Mouse (Mus musculus) gonadal fat pad, adult 2 months (tissue): ENCODE results near the gene Fbxo11. TPM values are rescaled to one million over a fixed set of nuclear protein-coding genes. Genes with fewer than 3 reads are reported as not detected.

ENCODE experiments used
- DNase-seq: peaks from one replicate; pipeline ENCODE4 v3.0.0-alpha.2; 2012; ENCODE audit warnings: low read depth
- polyA plus RNA-seq: library from polyadenylated mRNA; depleted of rRNA; stranded (reverse); fragments of >200 nt; gene quantifications from 2 replicates; pipeline ENCODE4 v1.2.3, GENCODE M21; 2012; rRNA removed

The Fbxo11 gene
- 16.2 and 24.4 TPM in 2 replicates for polyA plus RNA-seq

DNA sequence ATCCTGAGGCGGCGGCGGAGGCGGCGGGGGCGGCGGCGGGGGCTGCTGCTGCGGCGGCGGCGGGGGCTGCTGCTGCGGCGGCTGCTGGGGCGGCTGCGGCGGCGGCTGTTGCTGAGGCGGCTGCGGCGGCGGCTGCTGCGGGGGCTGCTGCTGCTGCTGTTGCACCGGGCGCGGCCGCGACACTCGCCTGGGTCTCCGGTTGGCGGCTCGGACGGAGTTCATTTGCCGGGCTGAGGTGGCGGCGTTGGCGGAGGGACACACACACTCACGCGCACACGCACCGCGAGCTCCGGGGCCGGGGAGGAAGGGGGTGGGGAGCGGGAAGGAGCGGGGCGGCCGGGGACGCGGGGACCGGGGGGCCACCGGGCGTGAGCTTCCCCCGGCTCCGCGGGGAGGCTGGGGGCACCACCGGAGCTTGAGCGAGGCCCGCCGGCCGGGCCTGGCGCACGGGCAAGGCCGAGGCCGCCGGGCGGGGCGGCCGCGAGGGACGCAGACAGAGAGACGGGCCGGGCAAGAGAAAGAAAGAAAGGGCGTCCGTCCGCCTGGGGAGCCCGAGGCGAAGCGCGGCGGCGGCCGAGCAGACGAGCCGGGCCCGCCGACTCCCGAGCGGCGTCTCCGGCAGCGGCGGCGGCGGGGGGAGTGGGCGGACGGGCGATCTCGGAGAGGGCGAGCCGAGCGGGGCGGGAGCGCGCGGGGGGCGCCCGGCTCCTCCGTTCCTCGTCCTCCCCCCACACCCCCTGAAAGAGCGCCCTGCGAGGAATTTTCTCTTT, at the start of gene Fbxo11:
TSS of gene Fbxo11 (minus strand) at position 261 of the 770 bp plus-strand sequence.
- no peak for DNase-seq

DNA sequence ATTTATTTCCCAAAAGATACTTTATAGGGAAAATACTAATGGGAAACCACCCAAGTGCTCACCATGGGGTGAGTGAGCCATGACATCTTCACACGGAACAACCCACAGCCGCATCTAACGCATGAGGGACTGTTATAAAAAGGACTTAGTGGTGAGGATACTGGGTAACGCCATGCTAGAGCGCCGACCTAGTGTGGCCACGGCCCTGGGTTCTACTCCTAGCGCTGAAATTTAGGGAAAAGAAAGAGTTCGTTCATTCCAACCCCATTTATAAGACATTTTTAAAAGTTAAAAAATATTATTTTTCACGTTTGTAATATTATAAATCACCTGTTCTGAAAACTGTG, 48.8 kb upstream of the Fbxo11 start:
- no peak for DNase-seq

DNA sequence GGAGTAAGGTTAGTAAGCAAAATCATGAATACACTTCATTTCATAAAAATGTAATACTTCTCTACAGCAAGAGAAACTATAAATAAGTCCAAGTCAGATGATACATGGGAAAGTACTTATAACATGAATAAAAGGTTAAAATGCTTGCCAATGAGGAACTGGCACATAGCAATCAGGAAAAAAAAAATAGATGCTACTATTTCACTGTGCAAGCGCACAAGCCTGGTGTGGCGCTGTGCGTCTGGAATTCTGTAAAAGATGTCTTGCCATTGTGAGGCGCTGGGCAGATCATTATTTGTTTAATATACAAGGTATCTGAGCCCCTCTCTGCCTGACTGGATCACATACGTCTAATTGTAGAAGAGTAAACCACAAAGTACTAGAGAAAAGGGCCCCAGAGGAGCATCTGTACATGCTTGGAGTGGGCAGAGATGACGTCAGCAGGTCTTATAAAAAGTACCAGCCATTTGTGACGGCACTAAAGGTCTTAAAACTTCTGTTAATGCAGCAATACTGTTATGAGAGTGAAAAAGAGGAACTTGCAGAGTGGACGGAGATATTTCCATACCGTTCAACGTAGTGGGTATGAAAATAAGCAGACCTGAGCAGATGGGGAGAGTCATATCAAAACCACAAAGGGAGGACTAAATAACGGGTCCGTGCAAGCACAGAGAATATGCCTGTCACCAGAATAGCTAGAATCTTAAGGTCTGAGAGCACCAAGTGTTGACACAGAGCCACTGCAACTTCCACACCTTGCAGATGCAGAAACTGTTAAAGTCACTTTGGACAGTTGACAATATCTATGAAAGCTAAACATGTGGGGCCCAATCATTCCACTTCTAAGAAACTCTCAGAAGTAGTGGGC, 48.2 kb upstream of the Fbxo11 start:
- no peak for DNase-seq

DNA sequence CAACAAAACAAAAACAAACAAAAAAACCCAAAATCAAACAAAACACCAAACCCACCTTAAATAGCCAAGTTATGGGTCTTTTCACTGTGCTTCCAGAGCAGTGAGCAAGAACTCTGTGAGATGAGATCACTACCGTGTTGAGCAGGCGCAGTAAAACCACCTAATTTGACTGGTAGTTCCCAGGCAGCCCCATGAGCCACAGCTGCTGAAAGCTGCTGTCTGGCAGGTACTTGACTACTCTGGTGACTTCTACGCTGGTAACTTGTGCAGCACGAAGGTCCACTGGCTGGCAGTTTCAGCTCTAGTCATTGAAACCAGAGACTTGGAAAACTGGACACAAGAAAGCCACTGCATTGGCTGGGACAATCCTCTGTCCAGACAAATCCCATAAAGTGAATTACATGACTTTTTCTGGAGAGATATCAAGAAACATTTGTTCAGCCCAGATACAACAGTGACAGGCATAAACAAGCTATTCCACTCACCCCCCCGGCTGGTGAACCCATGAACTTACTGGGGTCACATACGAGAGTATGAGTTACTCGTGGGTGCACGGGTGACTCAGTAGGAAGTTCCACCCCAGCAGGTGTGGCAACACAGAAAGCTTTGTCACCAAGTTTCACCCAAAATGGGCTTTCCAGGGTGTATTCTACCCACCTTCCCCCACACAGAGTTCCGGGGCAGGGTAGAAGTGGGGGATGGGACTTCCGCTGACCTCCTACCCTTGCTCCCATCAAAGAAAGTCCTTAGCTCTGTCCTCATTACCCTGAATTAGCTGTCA, 47.0 kb upstream of the Fbxo11 start:
- no peak for DNase-seq

DNA sequence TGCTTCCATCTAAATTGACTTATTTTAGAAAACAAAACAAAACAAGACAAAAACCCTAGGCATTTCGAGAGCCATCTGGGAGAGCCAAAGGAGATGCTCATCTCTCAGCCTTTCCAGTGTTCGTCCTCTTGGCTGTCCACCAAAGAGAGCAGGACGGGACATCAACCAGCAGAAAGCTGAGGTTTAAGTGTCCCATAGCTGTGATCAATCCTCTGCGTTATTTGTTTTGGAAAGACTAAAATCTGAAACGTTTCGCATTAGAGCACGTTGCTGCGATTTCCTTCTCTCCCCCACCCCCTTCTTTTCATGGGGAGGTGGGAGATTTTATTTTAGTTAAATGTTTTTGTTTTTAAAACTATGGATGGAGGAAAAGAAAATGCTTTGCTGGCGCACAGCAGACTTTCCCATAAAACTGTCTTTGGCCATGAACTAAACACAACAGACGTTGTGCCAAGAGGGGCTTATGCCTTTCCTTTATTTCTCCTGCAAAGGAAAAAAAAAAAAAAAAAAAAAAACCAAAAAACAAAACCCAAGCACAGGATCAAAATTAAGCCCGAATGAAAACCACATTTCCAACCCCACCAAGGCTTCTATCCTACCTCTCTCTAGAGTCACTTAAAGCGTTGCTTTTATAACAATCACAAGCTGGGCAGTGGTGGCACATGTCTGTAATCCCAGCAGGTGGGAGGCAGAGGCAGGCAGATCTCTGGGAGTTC, 46.1 kb upstream of the Fbxo11 start:
- DNase-seq, result no peak

DNA sequence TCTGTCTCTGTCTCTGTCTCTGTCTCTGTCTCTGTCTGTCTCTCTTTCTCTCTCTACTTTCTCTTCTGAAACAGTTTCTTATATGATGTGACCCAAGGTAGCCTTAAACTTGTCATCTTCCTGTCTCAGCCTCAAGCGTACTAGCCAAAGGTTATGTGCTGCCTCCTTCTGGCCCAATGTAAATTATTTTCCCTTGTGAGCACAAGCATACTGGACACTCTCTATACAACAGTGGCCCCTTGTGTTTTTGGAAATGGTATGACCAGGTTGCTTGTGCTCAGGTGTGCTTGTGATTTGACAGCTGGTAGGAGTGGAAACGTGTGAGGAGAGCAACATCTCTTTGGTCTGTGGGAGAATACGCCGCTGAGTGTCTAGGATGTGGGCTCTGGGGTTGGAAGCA, 42.6 kb upstream of the Fbxo11 start:
- no peak for DNase-seq

DNA sequence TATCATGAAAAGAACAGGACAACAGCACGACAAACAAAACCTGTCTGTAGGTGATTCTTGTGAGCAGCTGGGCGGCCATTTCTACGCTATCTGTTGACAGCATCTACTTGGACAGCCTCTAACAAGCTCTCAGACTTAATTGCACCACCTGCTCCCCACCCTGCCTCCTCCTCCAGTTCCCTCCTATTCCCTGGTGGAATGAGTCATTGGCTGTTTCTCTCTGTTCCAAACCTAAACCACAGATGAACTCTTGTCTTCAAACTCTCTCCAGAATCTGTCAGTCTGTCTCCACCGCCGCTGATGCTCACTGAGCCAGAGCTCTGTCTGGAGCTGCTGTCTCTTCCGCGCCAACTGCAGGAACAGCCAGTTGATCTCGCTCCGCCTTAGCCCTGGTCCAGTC, 41.3 kb upstream of the Fbxo11 start:
- no peak for DNase-seq

DNA sequence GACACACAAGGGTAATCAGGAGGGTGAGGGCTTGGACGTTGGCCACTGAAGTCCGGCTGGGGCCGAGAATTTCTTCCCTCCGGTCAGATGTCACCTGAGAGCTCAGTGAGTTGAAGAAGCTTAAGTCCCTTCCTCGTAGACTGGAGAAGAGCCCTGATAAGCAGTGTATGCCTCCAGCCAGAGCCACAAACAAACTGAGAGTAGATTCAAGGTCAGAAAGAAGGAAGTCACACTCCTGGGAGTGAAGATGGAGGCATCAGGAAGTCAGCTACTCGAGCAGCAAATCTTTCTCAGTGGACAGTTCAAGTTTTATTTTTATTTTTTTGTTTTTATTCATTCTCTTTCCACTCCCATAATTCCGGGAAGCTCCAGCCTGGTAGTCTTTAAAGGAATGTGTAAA, 37.5 kb upstream of the Fbxo11 start:
- no peak for DNase-seq

DNA sequence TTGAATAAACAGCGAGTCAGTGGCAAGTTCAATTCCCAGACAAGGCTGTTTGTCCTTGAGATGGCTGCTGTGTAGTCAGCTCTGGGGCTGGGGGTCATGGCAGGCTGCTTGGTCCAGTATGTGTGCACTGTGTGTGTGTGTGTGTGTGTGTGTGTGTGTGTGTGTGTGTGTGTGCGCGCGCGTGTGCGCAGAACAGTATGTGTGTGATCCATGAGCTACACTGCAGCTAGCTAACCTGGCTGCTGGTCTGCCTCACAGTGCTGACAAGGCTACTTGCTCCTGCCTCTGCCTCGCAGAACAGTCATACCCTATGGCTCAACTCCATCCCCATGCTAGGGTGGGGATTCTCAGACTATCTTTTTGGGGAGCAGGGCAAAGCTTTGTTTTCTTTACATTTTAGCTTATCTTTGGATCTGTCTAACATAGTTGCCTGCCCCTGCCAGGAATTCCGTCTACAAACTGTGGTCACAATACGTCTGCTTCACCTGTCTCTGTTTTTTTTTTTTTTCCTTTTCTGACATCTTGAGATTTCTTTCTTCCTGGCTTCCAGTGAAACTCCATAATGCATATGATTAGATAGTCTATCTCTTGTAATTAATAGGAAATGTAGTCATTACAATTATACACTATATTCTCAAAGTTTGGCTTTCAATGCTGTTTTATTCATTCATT, 33.2 kb upstream of the Fbxo11 start:
- no peak for DNase-seq

DNA sequence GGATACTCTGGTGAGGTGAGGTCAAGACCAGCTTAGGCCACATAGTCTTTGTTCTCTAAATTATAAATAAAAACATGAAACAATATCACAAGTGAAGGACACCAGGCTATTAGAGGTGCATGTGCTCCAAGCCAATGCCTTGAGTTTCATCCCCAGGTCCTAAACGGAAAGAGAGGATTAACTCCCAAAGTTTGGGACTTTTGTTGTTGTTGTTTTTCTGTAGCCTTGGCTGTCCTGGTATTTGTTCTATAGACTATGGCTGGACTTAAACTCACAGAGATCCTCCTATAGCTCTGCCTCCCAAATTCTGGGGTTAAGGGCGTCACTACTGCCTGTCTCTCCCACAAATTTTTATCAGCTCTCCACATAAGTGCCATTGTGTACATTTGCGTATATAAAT, 32.5 kb upstream of the Fbxo11 start:
- DNase-seq, result no peak

DNA sequence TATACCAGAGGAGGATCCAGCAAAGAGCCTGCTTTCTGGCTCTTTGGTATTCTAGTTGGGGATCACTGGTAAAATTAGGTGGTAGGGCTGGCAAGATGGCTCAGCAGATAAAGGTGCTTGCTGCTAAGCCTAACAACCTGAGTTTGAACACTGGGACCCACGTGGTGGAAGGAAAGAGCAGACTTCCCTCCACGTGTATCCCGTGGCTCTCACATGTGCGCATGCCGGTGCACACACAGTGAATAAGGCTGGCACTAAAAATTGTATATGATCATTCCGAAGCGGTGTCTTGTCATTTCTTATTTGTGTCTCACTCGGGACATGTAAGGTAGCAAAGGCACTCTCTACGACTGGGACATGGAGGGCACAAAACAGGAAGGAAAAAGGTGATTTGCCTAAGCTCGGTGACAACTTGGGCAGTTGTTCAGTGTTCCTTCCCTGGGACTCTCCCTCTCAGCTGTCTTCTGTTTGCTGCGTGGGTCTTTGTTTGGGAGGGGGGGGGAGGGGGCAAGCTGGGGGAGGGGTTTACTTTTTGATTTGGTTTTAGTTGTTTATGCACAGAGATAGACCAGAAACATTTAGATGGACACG, 31.8 kb upstream of the Fbxo11 start:
- no peak for DNase-seq

DNA sequence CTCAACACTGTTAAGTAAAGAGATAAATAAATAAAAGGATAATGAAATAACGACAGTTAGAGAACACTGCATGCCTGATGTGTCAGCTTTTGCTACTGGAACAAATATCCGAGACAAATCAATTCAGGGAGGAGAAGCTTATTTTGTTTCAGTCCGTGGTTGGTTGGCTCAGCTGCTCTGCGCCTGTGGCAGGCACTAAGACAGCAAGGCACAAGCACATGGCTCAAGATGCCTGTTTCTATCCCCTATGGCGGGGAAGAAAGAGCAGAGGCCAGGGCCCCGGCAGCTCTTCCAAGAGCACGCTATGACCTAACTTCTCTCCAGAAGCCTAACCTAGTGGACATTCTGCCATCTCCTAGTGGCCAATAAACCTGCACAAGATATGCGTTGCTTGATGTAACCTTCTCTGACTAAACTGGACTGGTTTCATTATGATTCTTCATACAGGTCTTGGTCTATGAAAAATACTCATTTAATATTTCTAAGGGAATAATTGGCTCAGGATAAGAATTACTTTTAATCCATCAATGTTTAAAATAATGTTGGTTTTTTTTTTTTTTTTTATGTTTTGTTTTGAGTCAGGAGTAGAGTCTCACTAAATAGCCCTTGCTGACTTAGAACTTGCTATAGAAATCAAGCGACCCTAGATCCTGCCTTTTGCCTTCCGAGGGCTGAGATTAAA, 30.6 kb upstream of the Fbxo11 start:
- DNase-seq, result no peak

DNA sequence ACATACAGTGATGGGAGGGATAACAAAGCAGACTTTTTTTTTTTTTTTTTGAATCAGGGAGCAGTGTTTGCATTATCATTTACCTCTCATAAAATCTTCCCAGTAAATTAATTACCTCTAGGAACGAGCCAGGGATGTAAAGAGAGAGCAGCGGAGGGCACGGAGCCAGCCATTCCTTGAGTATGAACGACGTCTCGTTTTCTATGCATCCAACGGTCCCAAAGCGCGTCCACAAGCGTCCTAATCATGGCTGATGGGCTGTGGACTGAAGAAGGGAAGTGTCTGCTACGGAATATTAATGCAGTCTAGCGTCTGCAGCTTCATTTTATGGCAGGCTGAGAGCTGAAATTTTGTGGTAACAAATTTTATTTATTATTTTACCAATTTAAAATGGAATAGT, 29.2 kb upstream of the Fbxo11 start:
- no peak for DNase-seq

DNA sequence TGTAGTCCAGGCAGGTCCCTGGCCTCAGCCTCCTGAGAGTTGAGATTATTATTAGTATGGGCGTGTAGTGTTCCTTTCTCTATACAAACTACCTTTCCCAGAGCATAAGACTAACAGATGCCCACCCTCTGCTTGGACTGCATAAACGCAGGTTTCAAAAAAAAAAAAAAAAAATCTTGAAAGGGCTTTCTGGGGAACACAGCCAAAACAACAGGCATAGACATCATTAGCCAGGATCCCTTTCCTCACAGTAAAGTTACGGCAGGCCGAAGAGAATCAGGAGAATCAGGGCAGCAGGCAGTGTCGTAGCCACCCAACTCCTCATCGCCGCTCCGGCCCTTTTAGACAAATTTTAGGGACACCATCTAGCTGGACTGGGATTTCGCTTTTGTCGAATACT, 28.7 kb upstream of the Fbxo11 start:
- DNase-seq, result no peak

DNA sequence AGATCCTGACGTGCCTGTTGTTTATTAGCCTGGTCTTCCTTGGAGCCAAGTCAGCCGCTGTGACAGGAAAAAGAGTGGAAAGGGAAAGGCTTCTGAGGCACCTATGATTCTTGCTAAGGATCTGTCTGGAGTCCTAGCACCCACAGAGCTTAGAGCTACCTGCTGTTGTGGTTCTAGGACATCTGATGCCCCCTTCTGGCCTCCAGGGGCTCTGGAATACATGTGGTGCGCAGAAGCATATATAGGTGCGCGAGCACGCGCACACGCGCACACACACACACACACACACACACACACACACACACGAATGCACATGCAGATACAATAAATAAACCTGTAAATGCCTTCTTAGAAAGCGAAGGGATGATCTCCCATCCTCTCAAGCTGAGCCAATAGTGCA, 20.9 kb upstream of the Fbxo11 start:
- DNase-seq, result no peak

DNA sequence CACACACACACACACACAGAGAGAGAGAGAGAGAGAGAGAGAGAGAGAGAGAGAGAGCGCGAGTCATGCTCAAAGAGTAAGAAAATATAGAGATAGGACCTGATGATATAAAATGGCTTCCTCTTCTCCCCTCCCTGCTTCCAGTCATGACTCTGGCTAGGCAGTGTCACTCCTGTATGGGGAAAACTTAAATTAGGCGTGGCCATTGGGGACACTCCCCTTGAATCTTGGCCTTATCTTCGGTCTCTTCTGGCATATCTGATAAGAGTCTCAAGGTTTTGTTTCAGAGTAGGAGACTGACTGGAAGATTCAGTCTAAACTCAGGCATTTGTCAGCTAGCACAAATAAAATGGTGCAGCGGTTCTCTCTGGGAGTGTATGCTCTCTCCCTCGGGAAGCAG, 16.4 kb upstream of the Fbxo11 start:
- no peak for DNase-seq

DNA sequence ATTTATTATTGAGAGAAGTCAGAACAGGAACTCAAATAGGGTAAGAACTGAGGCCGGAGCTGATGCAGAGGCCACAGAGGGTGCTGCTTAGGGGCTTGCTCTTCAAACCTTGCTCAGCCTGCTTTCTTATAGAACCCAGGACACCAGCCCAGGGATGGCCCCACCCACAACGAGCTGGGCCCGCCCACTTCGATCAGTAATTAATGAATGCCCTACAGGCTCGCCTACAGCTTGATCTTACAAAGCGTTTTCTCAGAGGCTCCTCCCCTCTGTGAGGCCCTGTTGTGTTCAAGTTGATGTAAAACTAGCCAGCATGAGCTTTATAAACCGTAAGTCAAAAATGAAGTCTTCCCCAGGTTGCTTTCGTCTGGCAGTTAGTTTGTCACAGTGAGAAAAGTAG, 14.7 kb upstream of the Fbxo11 start:
- DNase-seq, result no peak

DNA sequence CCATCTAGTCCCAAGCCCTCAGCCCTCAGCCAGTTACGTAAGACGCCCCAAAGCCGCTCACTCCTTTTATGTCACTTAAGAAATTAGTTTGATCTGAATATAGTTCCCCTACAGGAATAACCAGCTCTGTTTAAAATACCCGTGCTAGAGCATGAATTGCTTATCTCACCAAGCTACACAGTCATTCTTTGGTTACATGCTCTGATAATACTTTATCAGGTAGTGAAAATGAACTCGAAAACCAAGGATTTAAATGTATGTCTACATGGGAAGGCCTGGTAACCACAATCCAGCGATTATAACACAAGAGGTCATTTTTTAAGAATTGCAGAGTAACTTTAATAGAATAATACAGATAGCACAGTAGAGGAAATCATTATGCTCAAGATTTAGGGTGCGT, 7.0 kb upstream of the Fbxo11 start:
- DNase-seq, result no peak

DNA sequence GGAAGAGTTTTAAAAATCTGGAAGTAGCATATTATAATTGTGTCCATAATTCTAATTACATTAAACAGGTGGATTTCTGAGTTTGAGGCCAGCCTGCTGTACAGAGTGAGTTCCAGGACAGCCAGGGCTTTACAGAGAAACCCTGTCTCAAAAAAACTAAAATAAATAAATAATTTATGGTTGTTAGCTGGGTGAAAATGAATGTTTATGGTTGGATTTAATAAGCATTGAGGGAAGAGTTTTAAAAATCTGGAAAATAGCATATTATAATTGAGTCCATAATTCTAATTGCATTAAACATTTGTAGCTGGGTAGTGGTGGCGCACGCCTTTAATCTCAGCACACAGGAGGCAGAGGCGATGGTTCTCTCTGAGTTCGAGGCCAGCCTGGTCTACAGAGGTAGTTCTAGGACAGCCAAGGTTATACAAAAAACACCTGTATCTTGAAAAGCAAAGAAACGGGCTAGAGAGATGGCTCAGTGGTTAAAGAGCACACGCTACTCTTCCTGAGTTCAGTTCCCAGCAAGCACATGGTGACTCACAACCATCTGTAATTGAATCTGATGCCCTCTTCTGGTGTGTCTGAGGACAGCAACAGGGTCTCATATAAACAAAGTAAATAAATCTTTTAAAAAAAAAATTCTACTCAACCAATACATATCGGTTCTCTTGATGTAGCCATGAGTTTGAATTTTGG, 3.1 kb upstream of the Fbxo11 start:
- no peak for DNase-seq
